Mouse (Mus musculus): Measurements from ENCODE around the gene Paqr4.

The Paqr4 gene

DNA sequence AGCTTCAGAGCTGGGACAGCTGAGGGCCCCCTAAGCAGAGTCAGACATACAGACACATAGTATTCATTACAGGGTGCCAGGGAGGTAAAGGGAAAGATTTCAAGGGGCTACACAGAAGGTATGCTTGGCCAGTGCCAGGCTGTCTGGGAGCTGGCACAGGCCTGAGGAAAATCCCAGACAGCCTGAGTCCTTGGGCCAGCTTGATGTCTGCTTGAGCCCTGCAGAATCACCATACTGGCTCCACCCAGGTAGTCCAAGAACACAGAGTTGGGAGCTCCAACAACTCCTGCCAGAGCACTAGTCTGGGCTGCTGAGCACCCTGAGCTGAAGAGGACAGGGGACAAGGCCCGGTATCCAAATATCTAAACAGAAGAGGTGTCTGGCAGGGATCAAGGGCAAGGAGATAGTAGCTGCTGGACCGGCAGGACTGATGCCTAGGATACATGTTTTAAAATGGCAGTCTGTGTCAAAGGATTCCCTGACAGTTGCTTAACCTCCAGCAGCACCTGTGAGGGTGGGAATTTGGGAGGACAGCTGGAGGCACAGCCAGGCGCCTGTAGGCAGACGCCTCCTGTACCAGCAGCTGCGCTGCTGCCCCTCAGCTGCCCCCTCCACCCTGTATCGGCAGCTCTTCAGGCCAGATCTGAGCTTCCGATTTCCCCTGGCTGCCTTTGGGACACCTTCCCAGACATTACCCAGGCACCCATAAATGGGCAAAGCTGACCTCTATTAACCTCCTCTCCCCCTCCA is 18.1 kb downstream of the Paqr4 start, which contains the start of gene 1520401A03Rik:
TSS of gene 1520401A03Rik (minus strand) at position 408 of the 750 bp plus-strand sequence.
- no peak for DNase-seq

DNA sequence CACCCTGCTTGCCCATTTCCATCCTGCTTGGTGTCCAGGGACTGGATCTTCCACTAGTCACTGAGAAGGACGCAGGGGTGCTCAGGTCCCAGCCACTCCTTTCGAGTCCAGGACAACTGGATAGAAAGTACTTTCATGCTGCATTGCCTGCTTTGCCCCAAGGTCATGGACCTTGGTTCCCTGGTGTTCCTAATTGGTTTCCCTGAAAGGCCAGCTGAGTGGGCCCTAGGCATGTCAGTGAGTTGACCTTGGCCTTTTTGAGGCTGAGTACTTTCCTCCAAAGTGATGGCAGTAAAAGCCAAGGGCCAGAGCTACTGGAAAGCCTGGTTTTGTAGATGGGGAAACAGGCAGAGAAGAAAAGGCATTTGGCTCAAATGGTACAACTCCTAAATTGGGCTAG is 18.8 kb downstream of the Paqr4 start:
- no peak for DNase-seq

DNA sequence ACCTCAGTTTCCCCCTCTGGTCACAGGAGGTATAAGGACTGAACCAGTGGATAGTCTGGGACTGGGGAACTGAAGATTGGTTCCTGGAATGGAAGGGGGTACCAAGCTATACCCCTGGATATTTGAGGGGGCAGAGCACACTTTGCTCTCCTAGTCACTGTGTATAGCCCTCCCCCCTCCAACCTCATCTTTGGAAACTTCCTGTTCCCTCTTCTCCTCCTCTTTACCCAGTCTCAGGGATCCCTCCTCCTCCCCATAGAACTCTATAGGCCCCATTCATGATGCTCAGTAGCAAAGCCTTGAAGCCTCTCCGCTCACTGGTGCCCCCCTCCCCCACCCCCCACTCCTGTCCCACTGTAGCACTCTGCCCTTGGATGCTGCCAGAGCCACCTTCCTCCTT is 21.2 kb downstream of the Paqr4 start:
- no peak for DNase-seq

DNA sequence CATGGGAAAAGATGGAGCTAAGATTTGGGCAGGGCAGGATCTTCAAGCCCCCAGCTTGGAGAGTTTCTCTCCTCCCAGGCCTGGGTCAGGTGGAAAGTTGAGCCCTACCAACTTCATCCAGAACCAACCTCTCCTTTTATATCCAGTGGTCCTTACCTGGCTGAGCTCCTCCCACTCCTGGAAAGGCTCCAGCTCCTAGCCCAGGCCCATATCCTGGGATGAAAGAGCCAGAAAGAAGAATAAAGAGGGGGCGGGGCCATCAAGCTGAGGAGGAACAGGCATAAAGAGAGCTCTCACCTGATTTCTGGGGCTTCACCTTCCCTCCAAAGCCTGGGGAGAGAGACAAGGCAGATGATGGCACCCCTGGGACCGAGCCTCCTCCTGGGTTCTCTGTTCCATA is 23.7 kb downstream of the Paqr4 start:
- DNase-seq: no peak

GRCm38 (mm10) chr17:23706212-23706611 is 34.5 kb downstream of the Paqr4 start:
- DNase-seq: peak; percentile 77

- DNase-seq: no peak
Measured at GRCm38 (mm10) chr17:23705525-23706104, 35.1 kb downstream of the Paqr4 start.

DNA sequence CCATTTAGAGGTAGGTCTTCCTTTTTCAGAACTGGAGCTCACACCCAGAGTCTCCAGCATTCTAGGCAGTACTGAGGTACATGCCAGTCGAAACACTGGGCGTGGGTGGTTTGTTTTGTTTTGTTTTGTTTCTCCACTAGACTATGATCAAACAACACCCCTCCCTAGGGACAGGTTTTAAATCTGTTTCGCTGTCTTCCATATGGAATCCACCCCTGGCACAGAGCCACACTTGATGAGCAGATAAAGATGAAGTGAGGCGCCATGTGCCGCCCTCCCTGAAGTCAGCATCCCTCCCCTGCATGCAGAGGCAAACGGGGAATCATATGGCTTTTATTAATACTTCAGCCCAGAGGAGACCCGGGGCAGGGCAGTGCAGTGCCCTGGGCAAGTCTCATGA is 35.9 kb downstream of the Paqr4 start:
- DNase-seq: no peak

DNA sequence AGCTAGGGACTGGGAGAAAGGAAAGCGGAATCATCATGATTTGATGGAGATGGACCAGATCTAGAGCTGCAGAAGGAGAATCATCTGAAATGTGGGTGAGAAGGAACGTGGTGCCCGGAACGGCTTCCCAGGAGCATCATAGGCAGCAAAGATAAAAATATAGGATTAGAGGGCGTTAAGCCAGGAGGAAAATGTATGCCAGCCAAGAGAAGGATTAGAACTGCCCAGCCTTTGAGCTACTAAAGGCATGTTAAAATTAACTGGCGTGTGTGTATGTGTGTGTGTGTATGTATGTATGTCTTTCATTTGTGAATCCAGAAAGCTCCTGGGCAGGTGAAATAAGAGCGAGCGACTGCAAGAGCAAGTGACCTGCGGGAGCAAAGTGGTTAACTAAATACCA is 37.4 kb downstream of the Paqr4 start:
- no peak for DNase-seq

GRCm38 (mm10) chr17:23700079-23700478 is 40.6 kb downstream of the Paqr4 start:
- peak; percentile 96 for DNase-seq

GRCm38 (mm10) chr17:23699131-23700077 is 41.3 kb downstream of the Paqr4 start:
- DNase-seq: peak; percentile 35

GRCm38 (mm10) chr17:23695801-23696200 is 44.9 kb downstream of the Paqr4 start:
- DNase-seq: no peak

GRCm38 (mm10) chr17:23694491-23694890 is 46.2 kb downstream of the Paqr4 start:
- DNase-seq: no peak

Measured in kidney, adult 9 months (tissue).